ENCODE assay signal across 1 mouse cellular context in genomic region chr14:99046782-99047181, GRCm38 (mm10).
A peak's percentile ranks its signal among the peaks of the same experiment; 100 is the strongest.
TF ChIP-seq lines count a peak whose summit lies in the region.

No protein-coding gene starts in this region.

TF ChIP-seq in MEL, 35 proteins besides CTCF, POLR2A, EP300 and RAD21:
- TF ChIP-seq MXI1 (IDR thresholded peaks at IDR 0.05; ENCODE audit: low read depth, low read length) (peak; percentile 79), MAFK (IDR thresholded peaks at IDR 0.05; ENCODE audit: borderline replicate concordance, low read depth, low read length) (no peak), ZKSCAN1 (IDR thresholded peaks at IDR 0.05; ENCODE audit: low read depth, low read length) (no peak), MAX (IDR thresholded peaks at IDR 0.05; ENCODE audit: low read length) (peak; percentile 79), MAZ (IDR thresholded peaks at IDR 0.05; ENCODE audit: low read depth, low read length) (no peak), RCOR1 (IDR thresholded peaks at IDR 0.05; ENCODE audit: low read depth, low read length) (peak; percentile 54; the same call in 1 of the 2 replicates), TCF12 (IDR thresholded peaks at IDR 0.05; ENCODE audit: low read depth, low read length) (peak; percentile 49; the same call in 1 of the 2 replicates), POLR2AphosphoS5 (IDR thresholded peaks at IDR 0.05; ENCODE audit: borderline replicate concordance, low read depth, low read length) (0 out of 2 replicates have a peak, but pooled peaks have one; percentile 57), USF1 (IDR thresholded peaks at IDR 0.05; ENCODE audit: low read depth, low read length) (no peak), GABPA (IDR thresholded peaks at IDR 0.05; ENCODE audit: low read depth, low read length) (no peak), ZC3H11A (IDR thresholded peaks at IDR 0.05; ENCODE audit: low read depth, low read length) (no peak), ZMIZ1 (IDR thresholded peaks at IDR 0.05; ENCODE audit: low read depth, low read length) (peak; percentile 46; the same call in 1 of the 2 replicates), JUND (IDR thresholded peaks at IDR 0.05; ENCODE audit: low read depth, low read length) (0 out of 2 replicates have a peak, but pooled peaks have one; percentile 45), CHD2 (IDR thresholded peaks at IDR 0.05; ENCODE audit: low read length) (no peak), ETS1 (IDR thresholded peaks at IDR 0.05; ENCODE audit: low read depth, low read length) (peak; percentile 79), CHD1 (IDR thresholded peaks at IDR 0.05; ENCODE audit: low read depth, low read length) (peak; percentile 17; the same call in 1 of the 2 replicates), TBP (IDR thresholded peaks at IDR 0.05; ENCODE audit: low read depth, low read length) (peak; percentile 81), HCFC1 (IDR thresholded peaks at IDR 0.05; ENCODE audit: low read depth, low read length) (peak; percentile 34; the same call in 1 of the 2 replicates), MYC (IDR thresholded peaks at IDR 0.05; ENCODE audit: low read depth, low read length) (peak; percentile 75), E2F4 (IDR thresholded peaks at IDR 0.05; ENCODE audit: borderline replicate concordance, low read depth, low read length) (no peak), TAL1 (IDR thresholded peaks at IDR 0.05; ENCODE audit: low read length) (no peak), SMC3 (IDR thresholded peaks at IDR 0.05; ENCODE audit: low read depth, low read length) (0 out of 2 replicates have a peak, but pooled peaks have one; percentile 4), MYB (IDR thresholded peaks at IDR 0.05; ENCODE audit: low read depth, low read length) (no peak), ELF1 (IDR thresholded peaks at IDR 0.05; ENCODE audit: low read depth, low read length) (peak; percentile 70; the same call in 1 of the 2 replicates), NRF1 (IDR thresholded peaks at IDR 0.05; ENCODE audit: insufficient read depth, low read depth, low read length, poor library complexity, severe bottlenecking) (peak; percentile 55), BHLHE40 (IDR thresholded peaks at IDR 0.05; ENCODE audit: borderline replicate concordance, low read depth, low read length) (no peak; the same call in 1 of the 2 replicates), SIN3A (IDR thresholded peaks at IDR 0.05; ENCODE audit: low read length) (peak; percentile 89), UBTF (IDR thresholded peaks at IDR 0.05; ENCODE audit: borderline replicate concordance, insufficient read depth, low read depth, low read length) (no peak), KAT2A (conservative IDR thresholded peaks at IDR 0.05; ENCODE audit: low read depth, low read length) (peak; percentile 42; the same call in 1 of the 2 replicates), POLR2AphosphoS2 (IDR thresholded peaks at IDR 0.05; ENCODE audit: low read length) (peak; percentile 50; the same call in 1 of the 2 replicates), ZNF384 (IDR thresholded peaks at IDR 0.05; ENCODE audit: low read depth, low read length) (no peak), NELFE (IDR thresholded peaks at IDR 0.05; ENCODE audit: low read depth, low read length) (0 out of 2 replicates have a peak, but pooled peaks have one; percentile 36), USF2 (IDR thresholded peaks at IDR 0.05; ENCODE audit: borderline replicate concordance in 1 of 2, insufficient read depth in 1 of 2, low read depth in 1 of 2, low read length in 2 of 2) (no peak), MEF2A (IDR thresholded peaks at IDR 0.05; ENCODE audit: extremely low read depth, insufficient replicate concordance, low read depth, low read length, poor library complexity, severe bottlenecking) (no peak), GATA1 (IDR thresholded peaks at IDR 0.05; ENCODE audit: low read depth, low read length) (peak; percentile 91)
